Mouse (Mus musculus): ENCODE measurements at regions not wholly inside any gene's neighbourhood (a gene's known extent, or its start where the extent isn't known, plus 50 kb on each side); places are given as distances from the start of the nearest gene placed in this dataset.

- TF ChIP-seq CTCF (IDR thresholded peaks at IDR 0.05; ENCODE audit: borderline replicate concordance, insufficient read depth, low read length) (no peak), POLR2A (IDR thresholded peaks at IDR 0.05; ENCODE audit: low read depth, low read length) (no peak)
These were observed 54.9 kb upstream of the Nfe2l2 start for GRCm38 (mm10) chr2:75759196-75759885.

Data from embryonic fibroblast, embryonic 13.5 days (primary cell).